Mouse (Mus musculus) hindbrain, embryonic 11.5 days (tissue): ENCODE measurements around the gene Atp2b2. TPM values are rescaled to one million over a fixed set of nuclear protein-coding genes. Genes with fewer than 3 reads are reported as not detected.

ENCODE experiments used
- ATAC-seq: fragments of 200-750 bp; cut with Nextera tagmentation; 2 replicates; pipeline ENCODE4 v1.8.0; 2017; ENCODE audit warnings: mild to moderate bottlenecking, moderate TSS enrichment, moderate library complexity; ENCODE audit not compliant: low FRiP score
- DNase-seq: peaks from one replicate; pipeline ENCODE4 v3.0.0-alpha.2; 2015; ENCODE audit warnings: low spot score
- H3K27ac ChIP-seq: fragments of 300-500 bp; sonication (generic); 2 replicates; pipeline ENCODE4 v1.5.1; 2014; ENCODE audit warnings: mild to moderate bottlenecking, low read depth, low read length
- H3K27me3 ChIP-seq: fragments of 300-500 bp; sonication (generic); 2 replicates; pipeline ENCODE4 v1.6.1; 2014; ENCODE audit warnings: mild to moderate bottlenecking, low read length, moderate library complexity, mixed read lengths; ENCODE audit not compliant: control insufficient read depth, insufficient read depth
- H3K36me3 ChIP-seq: fragments of 300-500 bp; sonication (generic); 2 replicates; pipeline ENCODE4 v1.6.1; 2014; ENCODE audit warnings: mild to moderate bottlenecking, low read length, moderate library complexity, mixed read lengths; ENCODE audit not compliant: control insufficient read depth, insufficient read depth
- H3K4me1 ChIP-seq: fragments of 300-500 bp; sonication (generic); replicated peaks from 2 replicates; pipeline ENCODE4 v1.6.1; 2014; ENCODE audit warnings: low read length, mixed read lengths; ENCODE audit not compliant: control insufficient read depth, insufficient read depth
- H3K4me2 ChIP-seq: fragments of 300-500 bp; sonication (generic); replicated peaks from 2 replicates; pipeline ENCODE4 v1.6.1; 2014; ENCODE audit warnings: mild to moderate bottlenecking, low read depth, low read length
- H3K4me3 ChIP-seq: fragments of 300-500 bp; sonication (generic); 2 replicates; pipeline ENCODE4 v1.5.1; 2014; ENCODE audit warnings: low read depth, low read length
- H3K9ac ChIP-seq: fragments of 300-500 bp; sonication (generic); 2 replicates; pipeline ENCODE4 v1.6.1; 2014; ENCODE audit warnings: low read depth, low read length
- H3K9me3 ChIP-seq: fragments of 300-500 bp; sonication (generic); 2 replicates; pipeline ENCODE4 v1.6.1; 2016; ENCODE audit warnings: low read length; ENCODE audit not compliant: control insufficient read depth
- WGBS: fragments of 180-500 bp; shearing (Covaris S2); extraction: QIAGEN DNeasy Blood & Tissue Kit; methylation state at CpG from one replicate; pipeline ENCODE4 v1.1.7; 2014; 5-methylcytosine and 5-hydroxymethylcytosine counted together
- polyA plus RNA-seq: library from polyadenylated mRNA; unstranded; fragments of >200 nt; fragmentation: Nextera tagmentation; extraction: Ambion mirVana; gene quantifications from 2 replicates; pipeline ENCODE4 v1.2.1, GENCODE M21; 2014

Gene Atp2b2
- polyA plus RNA-seq, 1 experiment from 2014 or later: 5.2 TPM

DNA sequence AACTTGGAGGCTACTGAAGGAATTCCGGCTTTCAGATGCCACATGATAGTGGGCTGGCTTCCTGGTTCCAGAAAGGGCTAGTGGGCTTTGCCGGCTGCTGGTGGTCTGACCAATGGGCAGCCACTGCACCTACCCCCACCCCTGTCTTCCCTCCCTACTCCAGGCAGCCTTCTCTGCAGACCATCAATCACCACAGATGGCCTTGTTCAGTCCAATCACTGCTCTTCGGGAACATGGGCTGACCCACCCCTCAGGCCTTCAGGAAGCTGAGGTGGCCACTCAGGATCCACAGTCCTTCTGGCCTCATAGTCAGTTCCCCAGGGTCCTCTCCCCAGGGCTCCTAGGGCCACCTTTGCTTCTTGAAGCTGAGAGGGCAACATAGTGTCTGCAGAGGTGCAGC, 153.2 kb downstream of the Atp2b2 start:
- Histone ChIP-seq H3K4me1 (peaks cover 8% of the 10 kb centered on the region), H3K27me3 (peaks cover 4% of the 10 kb centered on the region; the same call in 1 of the 2 replicates), H3K9me3 (no peaks in the 10 kb centered on the region), H3K4me2 (0 out of 2 replicates have a peak overlapping the region, but pooled peaks have one; percentile 82), H3K9ac (no peak overlapping the region), H3K36me3 (no peaks in the 10 kb centered on the region), H3K4me3 (no peak overlapping the region), H3K27ac (no peak overlapping the region)
- no peak for DNase-seq
- 0 out of 2 replicates have a peak, but pooled peaks have one; percentile 16 for ATAC-seq
- 57% methylated on average over 3 of the region's 3 CpGs for WGBS

DNA sequence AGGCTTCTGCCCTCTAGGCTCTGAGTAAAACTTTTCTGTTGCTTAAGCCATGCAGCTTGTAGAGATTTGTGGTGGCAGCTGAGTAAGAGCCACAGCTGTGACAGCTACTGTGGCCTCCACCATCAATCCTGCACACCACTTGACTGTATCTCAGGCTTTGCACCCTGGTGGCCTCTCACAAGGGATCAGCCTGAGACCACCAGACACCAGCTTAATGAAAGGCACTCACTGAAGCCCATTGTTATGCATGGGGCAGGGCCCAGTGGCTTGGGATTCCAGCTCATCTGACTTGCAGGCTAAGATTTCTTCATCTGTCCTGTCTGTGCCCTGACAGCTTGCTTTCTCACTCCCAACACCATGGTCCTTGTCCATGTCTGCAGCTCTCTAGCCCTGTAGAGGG, 155.5 kb downstream of the Atp2b2 start:
- no peak overlapping the region for H3K4me2 ChIP-seq
- no peak overlapping the region for H3K4me3 ChIP-seq
- no peak overlapping the region for H3K9ac ChIP-seq
- H3K9me3 ChIP-seq: no peaks in the 10 kb centered on the region
- peaks cover 4% of the 10 kb centered on the region; the same call in 1 of the 2 replicates for H3K27me3 ChIP-seq
- DNase-seq (no peak), ATAC-seq (no peak)
- H3K36me3 ChIP-seq: no peaks in the 10 kb centered on the region
- no peak overlapping the region for H3K27ac ChIP-seq
- H3K4me1 ChIP-seq: peaks cover 10% of the 10 kb centered on the region

DNA sequence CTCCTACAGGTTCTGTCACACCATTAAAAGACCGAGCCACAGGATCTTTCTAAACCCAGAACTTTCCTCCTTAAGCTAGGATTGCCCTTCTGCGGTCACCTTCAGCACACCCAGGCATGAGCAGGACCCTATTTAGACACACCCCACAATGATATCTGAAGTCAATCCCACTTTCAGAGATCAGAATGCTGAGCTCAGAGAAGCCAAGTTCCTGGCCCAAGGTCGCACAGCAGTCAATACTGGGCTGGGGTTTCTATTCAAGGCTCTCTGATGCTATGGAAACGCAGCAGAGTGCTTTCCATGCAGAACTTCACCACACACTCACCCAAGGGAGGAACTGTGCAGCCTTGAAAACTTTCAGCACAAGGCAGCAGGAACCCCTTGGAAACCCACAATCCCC, 157.6 kb downstream of the Atp2b2 start:
- no peak overlapping the region for H3K9ac ChIP-seq
- H3K36me3 ChIP-seq: no peaks in the 10 kb centered on the region
- DNase-seq (no peak), ATAC-seq (no peak)
- peaks cover 2% of the 10 kb centered on the region; the same call in 1 of the 2 replicates for H3K27me3 ChIP-seq
- H3K9me3 ChIP-seq: no peaks in the 10 kb centered on the region
- H3K4me3 ChIP-seq: no peak overlapping the region
- WGBS: 67% methylated on average over 4 of the region's 4 CpGs
- no peak overlapping the region for H3K27ac ChIP-seq
- no peak overlapping the region for H3K4me2 ChIP-seq
- H3K4me1 ChIP-seq: peaks cover 3% of the 10 kb centered on the region; the same call in 1 of the 2 replicates

DNA sequence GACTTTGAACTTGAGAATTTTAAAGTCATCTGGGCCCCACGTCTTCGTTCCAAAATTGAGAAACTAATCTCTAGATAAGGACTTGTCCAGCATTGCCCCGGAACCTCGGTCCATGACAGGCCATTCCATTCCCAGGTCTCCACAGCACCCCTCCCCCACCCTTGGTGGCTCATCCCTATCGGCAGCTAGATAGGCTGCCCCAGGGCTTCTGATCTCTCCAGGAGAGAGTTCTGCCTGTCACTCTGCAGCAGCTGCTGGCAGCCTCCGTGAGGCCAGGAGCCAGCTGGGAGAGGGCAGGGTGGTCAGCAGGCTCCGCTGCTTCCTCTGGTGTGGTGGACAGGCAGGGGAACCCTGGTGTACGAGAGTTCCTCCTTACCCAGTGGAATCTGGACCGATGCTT, 159.2 kb downstream of the Atp2b2 start:
- DNase-seq (peak; percentile 40), ATAC-seq (peak; percentile 43; the same call in 1 of the 2 replicates)
- H3K4me3 ChIP-seq: no peak overlapping the region
- no peaks in the 10 kb centered on the region for H3K36me3 ChIP-seq
- no peaks in the 10 kb centered on the region for H3K9me3 ChIP-seq
- WGBS: 49% methylated on average over 9 of the region's 9 CpGs
- H3K9ac ChIP-seq: no peak overlapping the region
- peaks cover 2% of the 10 kb centered on the region; the same call in 1 of the 2 replicates for H3K4me1 ChIP-seq
- no peak overlapping the region for H3K27ac ChIP-seq
- no peak overlapping the region for H3K4me2 ChIP-seq
- no peaks in the 10 kb centered on the region for H3K27me3 ChIP-seq

DNA sequence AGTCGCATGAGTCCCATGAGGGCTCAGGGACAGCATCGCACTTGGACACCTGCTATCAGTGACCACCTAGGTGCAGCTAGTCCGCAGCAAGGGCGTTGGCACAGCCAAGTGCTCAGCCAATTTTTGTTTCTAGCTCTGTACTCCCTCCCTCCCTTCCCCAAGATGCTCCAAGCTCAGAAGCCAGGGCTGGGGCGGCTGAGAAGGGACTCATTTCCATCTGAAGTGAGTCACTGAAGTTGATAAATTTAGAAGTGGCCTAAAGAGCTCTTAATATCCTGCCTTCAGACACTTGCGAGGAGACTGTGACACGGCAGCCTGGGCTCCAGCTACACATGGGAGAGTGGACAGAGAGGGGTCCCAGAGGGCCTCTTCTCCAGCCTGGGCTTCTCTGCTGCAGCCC, 160.0 kb downstream of the Atp2b2 start:
- H3K9ac ChIP-seq: no peak overlapping the region
- no peaks in the 10 kb centered on the region for H3K36me3 ChIP-seq
- no peak for DNase-seq
- H3K4me3 ChIP-seq: no peak overlapping the region
- no peak for ATAC-seq
- 65% methylated on average over 7 of the region's 7 CpGs for WGBS
- H3K9me3 ChIP-seq: no peaks in the 10 kb centered on the region
- peaks cover 2% of the 10 kb centered on the region; the same call in 1 of the 2 replicates for H3K4me1 ChIP-seq
- H3K27ac ChIP-seq: no peak overlapping the region
- H3K4me2 ChIP-seq: no peak overlapping the region
- H3K27me3 ChIP-seq: no peaks in the 10 kb centered on the region

DNA sequence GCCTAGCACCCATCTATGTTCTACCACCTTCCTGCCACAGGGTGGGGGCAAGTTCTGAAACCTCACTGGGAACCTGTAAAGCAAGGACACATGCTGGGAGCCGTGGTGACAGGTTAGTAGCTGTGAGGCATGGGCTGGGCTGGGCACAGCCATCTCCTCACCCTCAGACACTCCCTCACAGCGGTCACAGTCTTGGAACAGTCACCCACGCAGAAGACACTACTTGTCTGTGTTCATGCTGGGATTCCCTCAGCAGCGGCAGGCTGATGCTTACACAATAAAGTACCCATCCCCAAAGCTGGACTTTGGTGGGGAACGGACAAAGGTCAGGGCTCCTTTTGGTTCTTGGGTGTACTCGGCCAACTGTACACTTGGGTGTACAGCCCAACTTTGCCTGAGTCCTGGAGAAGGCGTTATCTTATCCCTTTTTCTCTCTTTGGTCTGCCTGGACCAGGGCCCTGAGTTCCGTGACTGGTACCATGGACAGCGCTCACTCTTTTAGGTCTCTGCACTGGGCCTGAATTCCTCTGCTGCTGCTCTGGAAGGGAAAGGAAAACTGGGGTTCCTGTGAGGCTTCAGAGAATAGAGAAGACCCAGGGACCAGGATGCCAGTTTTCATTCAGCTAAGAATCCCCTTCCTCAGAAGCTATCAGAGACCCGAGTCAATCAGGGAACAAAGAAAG, 160.7 kb downstream of the Atp2b2 start:
- peak; percentile 67 for DNase-seq
- H3K36me3 ChIP-seq: no peaks in the 10 kb centered on the region
- H3K9ac ChIP-seq: no peak overlapping the region
- 55% methylated on average over 10 of the region's 10 CpGs for WGBS
- no peaks in the 10 kb centered on the region for H3K27me3 ChIP-seq
- peaks cover 2% of the 10 kb centered on the region; the same call in 1 of the 2 replicates for H3K4me1 ChIP-seq
- H3K9me3 ChIP-seq: no peaks in the 10 kb centered on the region
- no peak for ATAC-seq
- no peak overlapping the region for H3K4me2 ChIP-seq
- H3K4me3 ChIP-seq: no peak overlapping the region
- H3K27ac ChIP-seq: no peak overlapping the region

DNA sequence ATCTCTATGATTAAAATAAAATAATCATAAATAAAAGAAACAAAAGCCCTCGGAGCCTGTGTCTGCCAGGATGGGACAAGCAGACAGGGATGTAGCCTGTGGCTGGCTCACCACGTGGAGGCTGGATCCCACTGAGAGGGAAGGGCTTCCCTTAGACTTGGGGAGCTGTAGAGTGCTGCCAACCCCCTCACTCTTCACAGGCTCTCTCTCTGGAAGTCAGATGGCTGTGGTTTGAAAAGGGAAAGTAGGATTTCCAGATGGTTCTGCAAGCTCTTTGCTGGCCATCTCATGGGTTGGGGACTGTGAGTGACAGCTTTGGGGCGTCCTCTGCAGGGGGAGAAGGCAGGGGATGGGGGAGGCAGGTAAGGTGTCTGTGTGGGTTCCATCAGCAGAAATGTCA, 163.0 kb downstream of the Atp2b2 start:
- H3K36me3 ChIP-seq: no peaks in the 10 kb centered on the region
- peaks cover 2% of the 10 kb centered on the region; the same call in 1 of the 2 replicates for H3K4me1 ChIP-seq
- 55% methylated on average over 3 of the region's 3 CpGs for WGBS
- no peak for ATAC-seq
- H3K27me3 ChIP-seq: no peaks in the 10 kb centered on the region
- no peaks in the 10 kb centered on the region for H3K9me3 ChIP-seq
- H3K4me3 ChIP-seq: no peak overlapping the region
- no peak overlapping the region for H3K9ac ChIP-seq
- no peak overlapping the region for H3K4me2 ChIP-seq
- no peak for DNase-seq
- no peak overlapping the region for H3K27ac ChIP-seq

DNA sequence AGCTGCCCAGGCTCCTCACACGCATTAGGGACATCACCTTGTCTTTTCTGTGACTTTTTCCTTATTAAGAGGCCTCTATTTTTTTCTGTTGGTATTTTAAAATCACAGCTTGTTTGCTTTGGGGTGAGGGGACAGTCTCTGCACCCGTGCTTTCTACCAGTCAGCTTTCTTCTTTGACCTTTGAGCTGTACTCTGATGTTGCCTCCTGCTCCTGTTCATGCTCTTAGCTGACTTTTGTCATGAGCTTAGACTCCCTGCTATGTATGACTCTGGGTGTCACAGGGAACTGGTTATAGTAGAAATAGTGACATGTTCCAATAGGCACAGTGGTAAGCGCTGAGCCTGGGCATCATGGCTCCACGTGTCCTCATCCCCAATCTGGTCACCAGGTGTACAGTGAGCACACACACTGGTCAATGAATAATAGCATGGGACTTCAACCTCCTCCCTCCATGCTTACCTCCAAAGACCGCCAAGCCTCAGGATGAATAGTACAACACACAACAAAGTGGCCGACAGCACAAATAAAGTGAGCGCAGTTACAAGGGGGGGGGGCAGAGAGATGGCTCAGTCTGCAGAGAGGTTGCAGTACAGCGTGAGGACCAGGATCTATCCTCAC, 163.8 kb downstream of the Atp2b2 start:
- Histone ChIP-seq H3K27ac (no peak overlapping the region), H3K9ac (no peak overlapping the region), H3K4me2 (no peak overlapping the region), H3K4me1 (peaks cover 2% of the 10 kb centered on the region; the same call in 1 of the 2 replicates), H3K4me3 (no peak overlapping the region), H3K9me3 (no peaks in the 10 kb centered on the region), H3K27me3 (no peaks in the 10 kb centered on the region), H3K36me3 (no peaks in the 10 kb centered on the region)
- 82% methylated on average over 8 of the region's 8 CpGs for WGBS
- ATAC-seq (no peak), DNase-seq (no peak)

DNA sequence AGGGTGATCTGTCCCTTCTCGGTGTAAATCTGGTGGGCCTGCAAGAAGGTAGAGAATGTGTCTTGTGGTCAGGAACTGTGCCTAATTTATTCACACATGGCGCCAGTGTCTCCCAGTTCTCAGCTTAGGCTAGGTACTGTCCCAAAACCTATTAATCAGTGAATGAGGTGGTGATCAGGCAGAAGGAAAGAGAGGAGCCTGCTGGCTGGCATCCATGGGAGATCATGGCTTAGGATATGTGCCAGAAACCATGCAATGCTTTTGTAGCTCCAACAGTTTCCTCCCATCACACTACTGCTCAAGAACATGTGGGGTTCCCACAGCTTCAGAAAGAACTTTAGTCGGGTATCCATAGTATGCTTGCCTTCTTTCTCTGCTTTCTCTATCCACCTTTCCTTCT, 165.8 kb downstream of the Atp2b2 start:
- H3K27me3 ChIP-seq: no peaks in the 10 kb centered on the region
- H3K9me3 ChIP-seq: no peaks in the 10 kb centered on the region
- DNase-seq: no peak

More for the DNA sequence above, 165.8 kb downstream of the Atp2b2 start:
- no peaks in the 10 kb centered on the region for H3K4me1 ChIP-seq
- no peak overlapping the region for H3K4me3 ChIP-seq
- no peak overlapping the region for H3K4me2 ChIP-seq
- no peak for ATAC-seq
- H3K27ac ChIP-seq: no peak overlapping the region
- H3K36me3 ChIP-seq: no peaks in the 10 kb centered on the region
- 76% methylated on average over 3 of the region's 3 CpGs for WGBS
- H3K9ac ChIP-seq: no peak overlapping the region
